Mouse (Mus musculus): ENCODE results near the gene Clmn.

DNA sequence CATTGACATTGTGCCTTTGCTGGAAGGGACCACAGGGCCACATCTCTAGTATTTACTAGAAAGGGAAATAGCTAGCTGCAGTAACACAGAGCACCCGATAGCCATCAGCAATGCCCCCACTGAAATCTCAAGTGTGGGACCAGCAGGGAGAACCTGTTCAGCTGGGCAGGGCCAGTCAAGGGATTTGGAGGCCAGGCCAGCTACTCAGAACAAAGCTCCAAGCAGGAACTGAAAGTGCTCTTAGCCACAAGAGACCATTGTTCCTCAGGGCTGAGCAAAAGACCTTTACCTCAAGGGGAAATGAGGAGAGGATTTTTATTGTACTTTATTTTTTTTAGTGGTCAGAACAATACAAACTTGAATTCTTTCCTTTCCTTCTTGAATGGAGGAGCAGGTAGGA is 87.3 kb downstream of the Clmn start:
- TF ChIP-seq CTCF (IDR thresholded peaks at IDR 0.05; ENCODE audit: low read depth, low read length) (no peak), POLR2A (IDR thresholded peaks at IDR 0.05; ENCODE audit: borderline replicate concordance, low read depth, low read length) (no peak)
